Comparison of ENCODE assay signal across 16 mouse cellular contexts in genomic region chr14:117495118-117495517, GRCm38 (mm10).
"Had no signal": no experiment of that assay in that cellular context is flagged by ENCODE, and none has a peak within 500 bp of the region (broad histone marks: within the 10 kb centered on the region; RNA-seq: fewer than 3 reads in every experiment).

No protein-coding gene starts in this region.

- H3K4me3 ChIP-seq: neural tube, embryonic 13.5 days; neural tube, embryonic 15.5 days; stomach, embryonic 15.5 days had no signal

- DNase-seq: retina, postnatal 1 day; right cerebral cortex, adult 18-20 months; right cerebral cortex, postnatal 14 days; right cerebral cortex, postnatal 25 days; right cerebral cortex, postnatal 4 days; spleen, adult 18-20 months; thymus, adult 18-20 months; thymus, adult 2 months; thymus, postnatal 14 days; thymus, postnatal 25 days; thymus, postnatal 36 days; thymus, postnatal 4 days had no signal

- H3K36me3 ChIP-seq: neural tube, embryonic 13.5 days; neural tube, embryonic 15.5 days; stomach, embryonic 15.5 days had no signal

- H3K27ac ChIP-seq: neural tube, embryonic 13.5 days; neural tube, embryonic 15.5 days; stomach, embryonic 15.5 days; stomach, postnatal 0 days had no signal

- H3K4me2 ChIP-seq: neural tube, embryonic 13.5 days; neural tube, embryonic 15.5 days; stomach, embryonic 15.5 days had no signal

- H3K9ac ChIP-seq: neural tube, embryonic 13.5 days; neural tube, embryonic 15.5 days; stomach, embryonic 15.5 days had no signal

- H3K9me3 ChIP-seq: neural tube, embryonic 13.5 days; neural tube, embryonic 15.5 days; stomach, embryonic 15.5 days had no signal

- H3K27me3 ChIP-seq: neural tube, embryonic 13.5 days; neural tube, embryonic 15.5 days; stomach, embryonic 15.5 days had no signal
